ENCODE assay signal across 9 mouse cellular contexts in genomic region chr9:77662917-77663316, GRCm38 (mm10). TPM values are rescaled to one million over a fixed set of nuclear protein-coding genes. Genes with fewer than 3 reads are reported as not detected.
DNase-seq lines count a peak whose midpoint lies in the region; ATAC-seq and TF ChIP-seq lines count a peak whose summit lies in the region.
"Had no signal": no experiment of that assay in that cellular context is flagged by ENCODE, and none has a peak within 500 bp of the region (broad histone marks: within the 10 kb centered on the region; RNA-seq: fewer than 3 reads in every experiment).

No protein-coding gene starts in this region.

- no peaks in the 10 kb centered on the region for H3K27me3 ChIP-seq in intestine, embryonic 14.5 days (replicated peaks; ENCODE audit: control insufficient read depth, insufficient read depth, low read length)
- H3K27me3 ChIP-seq in intestine, embryonic 15.5 days (replicated peaks) = no peaks in the 10 kb centered on the region
- H3K27me3 ChIP-seq in stomach, postnatal 0 days (ENCODE audit: control insufficient read depth, insufficient read depth, low read length) = no peaks in the 10 kb centered on the region

- peak; percentile 24; the same call in 1 of the 2 replicates for TF ChIP-seq CTCF in cortical plate, adult 2 months (IDR thresholded peaks at IDR 0.05; ENCODE audit: extremely low read depth, insufficient read depth, low read length)
- TF ChIP-seq CTCF in stomach, postnatal 0 days (IDR thresholded peaks at IDR 0.05; ENCODE audit: low read depth) = peak; percentile 53

- H3K9ac ChIP-seq in intestine, embryonic 14.5 days (ENCODE audit: low read length) = no peak overlapping the region
- H3K9ac ChIP-seq in intestine, embryonic 15.5 days = no peak overlapping the region
- no peak overlapping the region for H3K9ac ChIP-seq in stomach, postnatal 0 days (ENCODE audit: low read length)

- DNase-seq in intestine, embryonic 14.5 days (ENCODE audit: low spot score) = peak; percentile 51
- peak; percentile 1 for DNase-seq in lung, postnatal 10 days
- no peak for DNase-seq in lung, postnatal 14 days
- DNase-seq in stomach, postnatal 0 days (ENCODE audit: low spot score) = peak; percentile 18
- DNase-seq in MN1 (ENCODE audit: low spot score) = no peak
- DNase-seq: left cerebral cortex, postnatal 4 days had no signal

- ATAC-seq in intestine, embryonic 14.5 days (replicated peaks; ENCODE audit: low FRiP score, low TSS enrichment, low read depth) = no peak
- no peak for ATAC-seq in intestine, embryonic 15.5 days
- no peak for ATAC-seq in stomach, postnatal 0 days (ENCODE audit: low FRiP score, low TSS enrichment)

- no peak for TF ChIP-seq POLR2A in cortical plate, adult 2 months (IDR thresholded peaks at IDR 0.05; ENCODE audit: extremely low read depth, insufficient read depth, low read length)

- H3K4me1 ChIP-seq in intestine, embryonic 14.5 days (replicated peaks; ENCODE audit: control insufficient read depth, insufficient read depth, low read length) = no peaks in the 10 kb centered on the region
- no peaks in the 10 kb centered on the region for H3K4me1 ChIP-seq in intestine, embryonic 15.5 days (replicated peaks)
- no peaks in the 10 kb centered on the region for H3K4me1 ChIP-seq in cortical plate, adult 2 months (ENCODE audit: control insufficient read depth, insufficient read depth, low read length)
- no peaks in the 10 kb centered on the region for H3K4me1 ChIP-seq in stomach, postnatal 0 days (replicated peaks; ENCODE audit: control insufficient read depth, insufficient read depth)

- WGBS in intestine, embryonic 14.5 days = 75% methylated on average over 3 of the region's 3 CpGs
- 60% methylated on average over 3 of the region's 3 CpGs for WGBS in intestine, embryonic 15.5 days
- 54% methylated on average over 3 of the region's 3 CpGs for WGBS in stomach, postnatal 0 days

- no peak for TF ChIP-seq EP300 in stomach, postnatal 0 days (optimal IDR thresholded peaks at IDR 0.05)

- H3K9me3 ChIP-seq in intestine, embryonic 14.5 days (ENCODE audit: control insufficient read depth, low read length) = no peaks in the 10 kb centered on the region
- H3K9me3 ChIP-seq in intestine, embryonic 15.5 days = no peaks in the 10 kb centered on the region
- no peaks in the 10 kb centered on the region for H3K9me3 ChIP-seq in stomach, postnatal 0 days (ENCODE audit: control insufficient read depth, low read length)

- H3K27ac ChIP-seq in intestine, embryonic 14.5 days (ENCODE audit: low read depth) = no peak overlapping the region
- no peak overlapping the region for H3K27ac ChIP-seq in intestine, embryonic 15.5 days
- H3K27ac ChIP-seq in cortical plate, adult 2 months (ENCODE audit: insufficient read depth, low read length) = no peak overlapping the region
- no peak overlapping the region for H3K27ac ChIP-seq in stomach, postnatal 0 days (replicated peaks)

- H3K4me3 ChIP-seq in intestine, embryonic 14.5 days (ENCODE audit: low read depth, low read length) = no peak overlapping the region
- H3K4me3 ChIP-seq in intestine, embryonic 15.5 days (replicated peaks) = no peak overlapping the region
- no peak overlapping the region for H3K4me3 ChIP-seq in cortical plate, adult 2 months (ENCODE audit: insufficient read depth, low read length)
- no peak overlapping the region for H3K4me3 ChIP-seq in stomach, postnatal 0 days (ENCODE audit: low read depth, low read length)
- H3K4me3 ChIP-seq: erythroblast, embryonic 14.5 days had no signal

- H3K4me2 ChIP-seq in intestine, embryonic 14.5 days (ENCODE audit: low read length) = no peak overlapping the region
- no peak overlapping the region for H3K4me2 ChIP-seq in intestine, embryonic 15.5 days (replicated peaks)
- no peak overlapping the region for H3K4me2 ChIP-seq in stomach, postnatal 0 days (replicated peaks; ENCODE audit: low read depth)

- H3K36me3 ChIP-seq in intestine, embryonic 14.5 days (ENCODE audit: control insufficient read depth, insufficient read depth, low read length) = no peaks in the 10 kb centered on the region
- no peaks in the 10 kb centered on the region for H3K36me3 ChIP-seq in intestine, embryonic 15.5 days
- H3K36me3 ChIP-seq in stomach, postnatal 0 days (ENCODE audit: control insufficient read depth, insufficient read depth, low read length) = no peaks in the 10 kb centered on the region

RNA-seq across cellular contexts. Expression of gene Klhl31, which starts 26.6 kb away (rescaled TPM):
- 0.09 TPM in 1 of 2 replicates, not detected in the other for polyA plus RNA-seq in intestine, embryonic 14.5 days (2014; fragmentation: Nextera tagmentation; extraction: Ambion mirVana)
- 0.08 and 0.29 TPM in 2 replicates for polyA plus RNA-seq in intestine, embryonic 15.5 days (2015; fragmentation: Nextera tagmentation; extraction: Ambion mirVana)
- 0.06 and 0.09 TPM in 2 replicates for polyA plus RNA-seq in cortical plate, adult 2 months (2012; rRNA removed)
- polyA plus RNA-seq in stomach, postnatal 0 days (2015; fragmentation: Nextera tagmentation; extraction: Ambion mirVana) = 0.08 and 0.17 TPM in 2 replicates
- polyA plus RNA-seq: erythroblast, embryonic 14.5 days had no signal

Comparison
In these comparisons a context has a peak if more than half of its experiments do, and no peak if none do; other contexts are left out.
1. DNase-seq: peak in intestine, embryonic 14.5 days (single experiment), lung, postnatal 10 days (single experiment) and stomach, postnatal 0 days (single experiment); none in lung, postnatal 14 days (single experiment) and MN1 (single experiment).